Mouse (Mus musculus): Measurements from ENCODE around the gene Cpne7.

The Cpne7 gene

DNA sequence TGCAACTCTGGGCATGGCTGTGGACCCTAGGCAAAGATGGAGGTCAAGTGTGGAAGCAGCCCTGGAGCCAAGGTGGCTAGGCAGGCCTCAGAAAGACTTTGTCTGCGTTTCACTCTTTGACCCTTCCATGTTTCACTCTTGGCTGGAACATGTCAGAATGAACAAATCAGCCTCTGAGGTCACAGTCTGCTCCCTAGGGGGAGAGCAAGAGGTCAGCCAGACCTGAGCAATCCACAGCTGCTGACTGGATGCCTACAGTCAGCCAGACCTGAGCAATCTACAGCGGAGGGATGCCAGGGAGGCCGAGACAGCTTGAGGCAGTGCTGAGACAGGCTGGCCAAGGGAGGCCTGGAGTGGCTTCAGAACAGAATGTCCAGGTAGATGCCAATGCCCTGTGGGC lies 64.2 kb downstream of the Cpne7 start:
- DNase-seq (ENCODE audit: extremely low spot score, low spot score) = peak; percentile 49

All from neural tube, embryonic 10.5 days (tissue).